Mouse (Mus musculus): ENCODE results near the gene Camk2d.

Gene Camk2d

GRCm38 (mm10) chr3:126650747-126651146 is 54.6 kb downstream of the Camk2d start:
- DNase-seq (ENCODE audit: low read depth, low spot score) = no peak

GRCm38 (mm10) chr3:126652361-126652760 is 56.3 kb downstream of the Camk2d start:
- DNase-seq (ENCODE audit: low read depth, low spot score) = no peak

DNA sequence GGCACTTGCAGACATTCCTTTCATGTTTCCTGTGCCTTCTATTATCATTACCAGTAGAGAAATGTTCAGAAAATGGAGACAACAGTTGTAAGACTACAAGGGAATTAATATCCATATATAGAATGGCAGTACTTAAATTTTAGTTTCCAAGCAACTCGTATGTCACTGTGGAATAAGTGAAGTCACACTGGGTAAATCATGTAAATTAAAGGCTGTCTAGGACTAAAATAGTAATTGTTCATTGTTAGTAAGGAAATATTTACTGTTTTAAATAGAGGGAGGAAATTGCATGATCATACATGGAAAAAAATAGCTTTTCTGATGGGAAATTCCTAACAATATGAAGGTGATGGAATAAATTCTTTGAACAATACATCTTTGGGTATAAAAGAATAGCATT is 57.0 kb downstream of the Camk2d start:
- DNase-seq (ENCODE audit: low read depth, low spot score) = no peak

DNA sequence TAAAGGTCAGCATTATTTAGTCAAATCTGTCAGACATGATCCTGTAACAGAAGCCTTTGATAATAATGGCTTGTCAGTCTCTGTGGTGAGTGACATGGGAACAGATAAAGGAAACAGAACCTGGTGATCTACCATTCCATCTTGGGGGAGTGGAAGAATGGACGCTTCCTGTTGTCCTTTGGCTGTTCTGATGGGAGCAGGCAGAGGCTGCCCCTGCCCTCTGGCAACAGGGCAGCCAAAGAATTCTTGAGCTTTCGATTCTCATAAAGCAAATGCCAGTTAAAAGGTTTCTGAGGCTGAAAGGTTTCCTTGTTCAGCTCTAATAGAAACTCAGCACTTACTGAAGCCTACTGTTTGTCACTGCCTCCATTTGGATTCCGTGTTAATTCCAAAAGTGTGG is 60.1 kb downstream of the Camk2d start:
- no peak for DNase-seq (ENCODE audit: low read depth, low spot score)

DNA sequence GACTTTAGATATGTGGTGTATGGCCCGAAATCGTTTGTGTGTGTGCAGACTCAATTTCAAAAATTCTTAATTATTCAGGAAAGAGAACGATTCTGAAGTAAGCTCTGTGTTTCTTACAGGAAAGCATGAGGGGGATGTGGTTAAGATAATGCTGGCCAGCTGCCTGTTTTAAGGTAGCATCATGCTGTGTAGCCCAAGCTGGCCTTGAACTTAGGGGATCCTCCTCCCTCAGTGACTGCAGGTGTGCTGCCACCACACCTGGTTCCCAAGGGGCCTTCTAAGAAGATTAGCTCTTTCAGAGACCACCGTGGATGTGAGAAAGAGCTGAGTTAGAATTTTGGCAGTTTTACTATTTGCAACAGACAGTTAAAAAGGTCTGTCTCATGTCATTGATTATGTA is 61.8 kb downstream of the Camk2d start:
- DNase-seq (ENCODE audit: low read depth, low spot score) = no peak

- DNase-seq (ENCODE audit: low read depth, low spot score) = no peak
These were observed 62.7 kb downstream of the Camk2d start for GRCm38 (mm10) chr3:126658791-126659190.

DNA sequence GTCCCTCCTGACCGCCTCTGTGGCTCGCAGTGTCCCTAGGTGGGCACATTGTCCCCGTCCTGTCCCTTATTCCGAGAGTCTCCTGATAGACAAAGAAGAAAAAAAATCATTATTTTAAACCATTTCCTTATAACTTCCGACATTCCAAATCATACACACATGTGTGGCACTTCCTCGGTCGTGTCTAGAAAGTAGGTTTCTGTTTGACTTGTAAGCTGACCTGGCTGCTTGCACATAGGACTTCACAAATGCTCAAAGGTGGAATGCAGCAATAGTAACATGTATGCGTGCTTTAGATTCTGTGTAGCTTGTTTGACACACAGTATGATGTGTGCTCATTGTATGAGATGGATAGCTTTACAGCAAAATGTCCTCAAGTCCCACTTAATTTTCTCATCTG is 63.1 kb downstream of the Camk2d start:
- DNase-seq (ENCODE audit: low read depth, low spot score) = no peak

GRCm38 (mm10) chr3:126659832-126660564 is 63.9 kb downstream of the Camk2d start:
- no peak for DNase-seq (ENCODE audit: low read depth, low spot score)

GRCm38 (mm10) chr3:126660575-126660974 is 64.5 kb downstream of the Camk2d start:
- DNase-seq (ENCODE audit: low read depth, low spot score) = no peak

- DNase-seq (ENCODE audit: low read depth, low spot score) = no peak
These were observed 64.9 kb downstream of the Camk2d start for GRCm38 (mm10) chr3:126660986-126661385.

DNA sequence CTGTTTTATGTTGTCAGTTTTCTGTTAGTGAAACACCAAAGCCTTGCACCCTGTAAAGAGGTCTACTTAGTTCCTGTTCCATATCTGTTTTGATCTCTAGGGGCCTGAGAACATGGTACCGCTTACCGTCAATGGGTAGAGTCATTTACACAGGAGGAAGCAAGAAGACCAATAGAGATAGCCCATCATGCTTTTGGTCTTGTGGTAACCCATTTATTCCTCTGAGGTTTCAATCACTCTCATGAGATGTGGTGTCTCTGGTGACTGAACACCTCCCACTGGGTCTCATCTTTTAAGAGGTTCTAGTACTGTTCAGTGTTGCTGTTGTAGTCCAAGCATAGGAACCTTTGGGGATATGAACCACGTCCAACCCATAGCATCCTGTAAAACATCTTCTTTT is 65.8 kb downstream of the Camk2d start:
- no peak for DNase-seq (ENCODE audit: low read depth, low spot score)

GRCm38 (mm10) chr3:126663436-126663835 is 67.3 kb downstream of the Camk2d start:
- no peak for DNase-seq (ENCODE audit: low read depth, low spot score)

GRCm38 (mm10) chr3:126665866-126666265 is 69.8 kb downstream of the Camk2d start:
- no peak for DNase-seq (ENCODE audit: low read depth, low spot score)

DNA sequence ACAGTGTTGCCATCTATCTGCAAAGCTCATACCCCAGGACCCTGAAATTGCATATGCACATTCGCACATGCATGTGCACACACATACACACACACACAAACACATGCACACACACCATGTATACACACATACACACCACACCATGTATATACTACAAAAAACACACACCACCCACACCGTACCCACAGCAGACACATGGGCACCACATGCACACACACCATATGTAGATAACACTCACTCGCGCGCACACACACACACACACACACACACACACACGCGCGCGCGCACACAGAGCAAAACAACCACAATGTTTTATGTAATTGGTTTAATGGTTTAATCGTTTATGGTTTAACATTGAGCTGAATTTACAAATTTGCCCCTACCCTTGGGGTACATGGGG is 70.9 kb downstream of the Camk2d start:
- DNase-seq (ENCODE audit: low read depth, low spot score) = no peak

- DNase-seq (ENCODE audit: low read depth, low spot score) = no peak
These were observed 71.3 kb downstream of the Camk2d start for GRCm38 (mm10) chr3:126667451-126667850.

DNA sequence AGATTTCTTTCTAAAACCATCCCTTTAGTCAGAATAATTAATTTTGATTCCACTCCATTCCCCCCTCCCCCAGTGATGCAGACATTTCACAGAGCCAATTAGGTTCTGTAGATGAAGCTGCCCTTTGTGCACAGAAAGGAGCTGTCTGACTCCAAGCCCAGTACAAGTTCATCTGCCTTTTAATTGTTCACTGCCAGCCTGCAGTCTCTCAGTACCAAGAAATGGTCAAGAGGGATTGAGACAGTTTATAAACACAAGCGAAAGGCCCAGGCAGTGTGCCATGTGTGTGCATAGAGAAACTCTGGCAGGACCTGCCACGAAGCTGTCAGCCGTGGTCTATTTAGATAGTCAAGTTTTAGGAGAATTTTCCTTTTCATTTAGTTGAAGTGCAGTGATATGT is 72.0 kb downstream of the Camk2d start:
- no peak for DNase-seq (ENCODE audit: low read depth, low spot score)

- no peak for DNase-seq (ENCODE audit: low read depth, low spot score)
These were observed 72.6 kb downstream of the Camk2d start for GRCm38 (mm10) chr3:126668692-126669091.

DNA sequence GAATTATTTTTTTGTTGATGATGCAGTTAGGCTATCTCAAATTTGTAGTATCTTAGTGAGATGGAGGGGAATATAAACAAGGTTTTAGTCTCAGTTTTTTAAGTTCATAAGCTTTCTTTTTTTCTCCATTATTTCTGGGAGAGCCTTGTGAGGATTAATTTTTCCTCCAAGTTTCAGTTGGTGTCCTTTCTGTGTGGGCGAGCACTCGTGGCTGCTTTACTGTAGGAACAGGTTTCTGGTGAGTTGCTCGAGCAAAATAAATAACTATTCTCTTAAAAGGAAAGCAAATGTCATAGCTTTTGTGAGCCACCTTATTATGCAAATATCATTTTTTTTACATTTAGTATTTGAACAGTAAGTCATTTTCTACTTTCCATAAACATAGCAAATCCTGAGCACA is 74.3 kb downstream of the Camk2d start:
- DNase-seq (ENCODE audit: low read depth, low spot score) = no peak

DNA sequence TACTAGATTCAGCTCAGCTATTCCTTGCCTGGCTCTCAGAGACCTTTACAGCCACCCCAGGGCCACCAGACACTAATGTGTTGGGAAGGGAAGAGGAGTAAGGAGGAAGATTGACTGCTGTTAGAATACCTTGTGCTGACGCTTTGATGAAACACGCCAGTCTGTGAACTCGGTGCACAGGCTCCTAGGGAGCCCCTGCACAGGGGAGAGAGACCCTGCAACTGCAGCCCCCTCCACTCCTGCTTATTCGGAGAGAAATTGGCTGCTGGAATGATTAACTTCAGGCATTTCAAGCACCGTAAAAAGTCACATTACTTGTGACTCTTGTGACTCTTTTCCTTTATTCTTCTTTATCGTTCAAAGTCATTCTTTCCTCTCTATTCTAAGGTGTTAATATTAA is 75.2 kb downstream of the Camk2d start:
- DNase-seq (ENCODE audit: low read depth, low spot score) = no peak

DNA sequence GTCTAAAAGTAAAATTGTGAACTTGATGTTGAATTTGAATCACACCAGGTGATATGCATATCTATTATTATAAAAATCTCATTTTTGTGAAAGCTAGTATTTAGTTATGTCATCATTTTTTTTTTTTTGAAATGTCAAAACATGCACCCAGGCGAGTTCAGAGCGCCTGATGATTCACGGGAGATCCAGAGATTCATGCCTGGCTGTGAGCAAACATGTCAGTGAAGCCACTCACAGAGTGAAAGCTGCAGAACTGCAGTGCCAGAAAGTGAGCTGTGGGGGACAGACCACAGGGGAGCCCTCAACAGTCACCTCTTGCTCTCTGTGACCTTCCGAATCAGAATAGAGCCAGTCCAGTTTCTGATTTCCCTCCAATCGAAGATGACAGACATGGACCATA is 84.9 kb downstream of the Camk2d start:
- DNase-seq (ENCODE audit: low read depth, low spot score) = no peak

GRCm38 (mm10) chr3:126681996-126682395 is 85.9 kb downstream of the Camk2d start:
- no peak for DNase-seq (ENCODE audit: low read depth, low spot score)

GRCm38 (mm10) chr3:126685363-126685762 is 89.3 kb downstream of the Camk2d start:
- no peak for DNase-seq (ENCODE audit: low read depth, low spot score)

GRCm38 (mm10) chr3:126687150-126687549 is 91.0 kb downstream of the Camk2d start:
- no peak for DNase-seq (ENCODE audit: low read depth, low spot score)

DNA sequence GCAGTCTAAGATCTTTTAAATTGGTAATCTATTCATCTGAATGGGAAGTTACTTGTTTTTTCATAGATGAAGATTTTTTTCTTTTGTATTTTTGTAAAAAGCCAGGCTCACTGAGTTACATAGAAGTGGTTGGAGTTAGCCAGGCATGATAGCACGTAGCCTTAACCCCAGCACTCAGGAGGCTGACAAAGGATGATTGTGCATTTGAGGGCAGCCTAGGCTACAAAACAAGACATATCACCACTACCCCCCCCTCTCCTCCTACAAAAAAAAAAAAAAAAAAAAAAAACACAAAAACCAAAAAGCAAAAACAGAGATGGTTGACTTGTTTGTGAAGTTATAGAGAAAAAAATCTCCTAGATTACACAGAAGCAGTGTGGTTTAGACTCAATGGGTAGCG is 92.4 kb downstream of the Camk2d start:
- no peak for DNase-seq (ENCODE audit: low read depth, low spot score)

Data from retina, postnatal 7 days (tissue).